25 mouse cellular contexts compared by ENCODE assay signal in genomic region chr5:84184189-84184588, GRCm38 (mm10).
"Had no signal": no experiment of that assay in that cellular context is flagged by ENCODE, and none has a peak within 500 bp of the region (broad histone marks: within the 10 kb centered on the region; RNA-seq: fewer than 3 reads in every experiment).

No protein-coding gene starts in this region.

- H3K27me3 ChIP-seq: heart, embryonic 12.5 days; hindbrain, embryonic 12.5 days; intestine, embryonic 15.5 days; limb, embryonic 13.5 days; limb, embryonic 15.5 days had no signal

- H3K36me3 ChIP-seq: heart, embryonic 10.5 days; heart, embryonic 12.5 days; hindbrain, embryonic 10.5 days; hindbrain, embryonic 12.5 days; intestine, embryonic 15.5 days; limb, embryonic 13.5 days; limb, embryonic 15.5 days had no signal

- H3K4me1 ChIP-seq: heart, embryonic 10.5 days; heart, embryonic 12.5 days; hindbrain, embryonic 10.5 days; hindbrain, embryonic 12.5 days; intestine, embryonic 15.5 days; limb, embryonic 13.5 days; limb, embryonic 15.5 days had no signal

- H3K27ac ChIP-seq: gastrocnemius, adult 2 months; heart, embryonic 10.5 days; hindbrain, embryonic 10.5 days; hindbrain, embryonic 12.5 days; hindbrain, embryonic 14.5 days; intestine, embryonic 15.5 days; layer of hippocampus, adult 2 months; left cerebral cortex, adult 2 months; limb, embryonic 13.5 days; limb, embryonic 15.5 days had no signal

- H3K4me3 ChIP-seq: gastrocnemius, adult 2 months; heart, embryonic 10.5 days; heart, embryonic 12.5 days; hindbrain, embryonic 10.5 days; hindbrain, embryonic 12.5 days; intestine, embryonic 15.5 days; layer of hippocampus, adult 2 months; left cerebral cortex, adult 2 months; limb, embryonic 13.5 days; limb, embryonic 15.5 days had no signal

- DNase-seq: gastrocnemius, adult 2 months; gastrocnemius, postnatal 10 days; gastrocnemius, postnatal 25 days; heart, adult 18-20 months; heart, postnatal 10 days; heart, postnatal 4 days; kidney, adult 18-20 months; kidney, adult 8-10 months; kidney, postnatal 10 days; kidney, postnatal 25 days; kidney, postnatal 4 days; left cerebral cortex, postnatal 4 days had no signal

- ATAC-seq: hindbrain, embryonic 16.5 days; inflammation-experienced regulatory T-cells, adult 6 months; intestine, embryonic 15.5 days; intestine, postnatal 0 days had no signal

- H3K4me2 ChIP-seq: heart, embryonic 12.5 days; hindbrain, embryonic 12.5 days; hindbrain, embryonic 14.5 days; intestine, embryonic 15.5 days; limb, embryonic 13.5 days; limb, embryonic 15.5 days had no signal

- H3K9me3 ChIP-seq: heart, embryonic 10.5 days; heart, embryonic 12.5 days; hindbrain, embryonic 10.5 days; hindbrain, embryonic 12.5 days; intestine, embryonic 15.5 days; limb, embryonic 13.5 days; limb, embryonic 15.5 days had no signal

- H3K9ac ChIP-seq: heart, embryonic 12.5 days; hindbrain, embryonic 12.5 days; hindbrain, embryonic 14.5 days; intestine, embryonic 15.5 days; limb, embryonic 13.5 days; limb, embryonic 15.5 days had no signal
